In genomic region chr15:4411333-4411732, GRCm38 (mm10) we compare ENCODE assay signal across 23 mouse cellular contexts. TPM values are rescaled to one million over a fixed set of nuclear protein-coding genes. Genes with fewer than 3 reads are reported as not detected.
A peak's percentile ranks its signal among the peaks of the same experiment; 100 is the strongest.
DNase-seq lines count a peak whose midpoint lies in the region; ATAC-seq and TF ChIP-seq lines count a peak whose summit lies in the region.
"Had no signal": no experiment of that assay in that cellular context is flagged by ENCODE, and none has a peak within 500 bp of the region (broad histone marks: within the 10 kb centered on the region; RNA-seq: fewer than 3 reads in every experiment).

No protein-coding gene starts in this region.

- H3K27me3 ChIP-seq in forebrain, postnatal 0 days (ENCODE audit: insufficient read depth, low read length): no peaks in the 10 kb centered on the region
- no peaks in the 10 kb centered on the region for H3K27me3 ChIP-seq in forebrain, embryonic 11.5 days (ENCODE audit: control insufficient read depth, insufficient read depth, low read length)
- H3K27me3 ChIP-seq in kidney, embryonic 14.5 days (ENCODE audit: control insufficient read depth, insufficient read depth, low read length): no peaks in the 10 kb centered on the region
- H3K27me3 ChIP-seq in intestine, embryonic 16.5 days (replicated peaks; ENCODE audit: control insufficient read depth, insufficient read depth, low read length): no peaks in the 10 kb centered on the region
- H3K27me3 ChIP-seq: CH12.LX; embryonic facial prominence, embryonic 15.5 days; limb, embryonic 12.5 days; liver, embryonic 13.5 days; lung, embryonic 15.5 days had no signal

- TF ChIP-seq CTCF in forebrain, postnatal 0 days (IDR thresholded peaks at IDR 0.05; ENCODE audit: low read depth): no peak

- H3K9ac ChIP-seq in forebrain, postnatal 0 days: no peak overlapping the region
- no peak overlapping the region for H3K9ac ChIP-seq in forebrain, embryonic 11.5 days (ENCODE audit: low read length)
- no peak overlapping the region for H3K9ac ChIP-seq in kidney, embryonic 14.5 days (ENCODE audit: low read depth, low read length)
- H3K9ac ChIP-seq in intestine, embryonic 16.5 days (ENCODE audit: low read depth, low read length): no peak overlapping the region
- H3K9ac ChIP-seq: embryonic facial prominence, embryonic 15.5 days; limb, embryonic 12.5 days; liver, embryonic 13.5 days; lung, embryonic 15.5 days had no signal

- no peaks in the 10 kb centered on the region for H3K36me3 ChIP-seq in forebrain, postnatal 0 days (ENCODE audit: insufficient read depth)
- H3K36me3 ChIP-seq in forebrain, embryonic 11.5 days (ENCODE audit: control insufficient read depth, insufficient read depth, low read length): no peaks in the 10 kb centered on the region
- no peaks in the 10 kb centered on the region for H3K36me3 ChIP-seq in kidney, embryonic 14.5 days (ENCODE audit: control insufficient read depth, insufficient read depth, low read length)
- H3K36me3 ChIP-seq in intestine, embryonic 16.5 days (ENCODE audit: control insufficient read depth, insufficient read depth, low read length): no peaks in the 10 kb centered on the region
- H3K36me3 ChIP-seq: embryonic facial prominence, embryonic 15.5 days; forebrain, embryonic 10.5 days; limb, embryonic 12.5 days; liver, embryonic 13.5 days; lung, embryonic 15.5 days had no signal

- no peak overlapping the region for H3K4me2 ChIP-seq in forebrain, postnatal 0 days (ENCODE audit: low read depth)
- no peak overlapping the region for H3K4me2 ChIP-seq in forebrain, embryonic 11.5 days (ENCODE audit: low read depth, low read length, severe bottlenecking)
- no peak overlapping the region for H3K4me2 ChIP-seq in kidney, embryonic 14.5 days (replicated peaks; ENCODE audit: low read depth, low read length)
- no peak overlapping the region for H3K4me2 ChIP-seq in intestine, embryonic 16.5 days (ENCODE audit: low read depth, low read length)
- H3K4me2 ChIP-seq: embryonic facial prominence, embryonic 15.5 days; limb, embryonic 12.5 days; liver, embryonic 13.5 days; lung, embryonic 15.5 days had no signal

- ATAC-seq in forebrain, postnatal 0 days: peak; percentile 51; the same call in 1 of the 2 replicates
- ATAC-seq in forebrain, embryonic 11.5 days (replicated peaks; ENCODE audit: low FRiP score): no peak
- ATAC-seq in kidney, embryonic 14.5 days (ENCODE audit: low FRiP score, low TSS enrichment): no peak
- ATAC-seq in intestine, embryonic 16.5 days: no peak
- ATAC-seq: inflammation-experienced regulatory T-cells, adult 6 months had no signal

- 33% methylated on average over 2 of the region's 2 CpGs for WGBS in forebrain, postnatal 0 days
- 56% methylated on average over 2 of the region's 2 CpGs for WGBS in forebrain, embryonic 11.5 days
- WGBS in kidney, embryonic 14.5 days: 79% methylated on average over 2 of the region's 2 CpGs
- WGBS in intestine, embryonic 16.5 days: 63% methylated on average over 2 of the region's 2 CpGs

- no peaks in the 10 kb centered on the region for H3K4me1 ChIP-seq in forebrain, postnatal 0 days (ENCODE audit: insufficient read depth)
- no peaks in the 10 kb centered on the region for H3K4me1 ChIP-seq in forebrain, embryonic 11.5 days (replicated peaks; ENCODE audit: control insufficient read depth, insufficient read depth, low read length)
- H3K4me1 ChIP-seq in kidney, embryonic 14.5 days (ENCODE audit: control insufficient read depth, insufficient read depth, low read length): no peaks in the 10 kb centered on the region
- H3K4me1 ChIP-seq in intestine, embryonic 16.5 days (ENCODE audit: control insufficient read depth, insufficient read depth, low read length): no peaks in the 10 kb centered on the region
- H3K4me1 ChIP-seq: embryonic facial prominence, embryonic 15.5 days; forebrain, embryonic 10.5 days; limb, embryonic 12.5 days; liver, embryonic 13.5 days; lung, embryonic 15.5 days had no signal

- no peak overlapping the region for H3K4me3 ChIP-seq in forebrain, postnatal 0 days (ENCODE audit: low read depth, low read length)
- no peak overlapping the region for H3K4me3 ChIP-seq in forebrain, embryonic 11.5 days (ENCODE audit: low read depth, low read length)
- no peak overlapping the region for H3K4me3 ChIP-seq in kidney, embryonic 14.5 days (ENCODE audit: low read length)
- H3K4me3 ChIP-seq in intestine, embryonic 16.5 days (ENCODE audit: low read length): no peak overlapping the region
- H3K4me3 ChIP-seq: embryonic facial prominence, embryonic 15.5 days; forebrain, embryonic 10.5 days; layer of hippocampus, adult 2 months; limb, embryonic 12.5 days; liver, embryonic 13.5 days; lung, embryonic 15.5 days had no signal

- H3K9me3 ChIP-seq in forebrain, postnatal 0 days (ENCODE audit: low read length): no peaks in the 10 kb centered on the region
- no peaks in the 10 kb centered on the region for H3K9me3 ChIP-seq in forebrain, embryonic 11.5 days (ENCODE audit: control insufficient read depth, low read length)
- H3K9me3 ChIP-seq in kidney, embryonic 14.5 days (ENCODE audit: control insufficient read depth, low read length): no peaks in the 10 kb centered on the region
- no peaks in the 10 kb centered on the region for H3K9me3 ChIP-seq in intestine, embryonic 16.5 days (ENCODE audit: control insufficient read depth, low read length)
- H3K9me3 ChIP-seq: embryonic facial prominence, embryonic 15.5 days; forebrain, embryonic 10.5 days; limb, embryonic 12.5 days; liver, embryonic 13.5 days; lung, embryonic 15.5 days had no signal

- H3K27ac ChIP-seq in forebrain, postnatal 0 days (ENCODE audit: low read depth, low read length): no peak overlapping the region
- H3K27ac ChIP-seq in forebrain, embryonic 11.5 days (ENCODE audit: low read depth, low read length): no peak overlapping the region
- H3K27ac ChIP-seq in kidney, embryonic 14.5 days (ENCODE audit: low read depth, low read length): no peak overlapping the region
- no peak overlapping the region for H3K27ac ChIP-seq in intestine, embryonic 16.5 days (ENCODE audit: low read length)
- H3K27ac ChIP-seq: embryonic facial prominence, embryonic 15.5 days; forebrain, embryonic 10.5 days; layer of hippocampus, adult 2 months; limb, embryonic 12.5 days; liver, embryonic 13.5 days; lung, embryonic 15.5 days; macrophage had no signal

- no peak for DNase-seq in forebrain, postnatal 0 days
- DNase-seq in forebrain, embryonic 11.5 days (ENCODE audit: low spot score): no peak
- peak; percentile 49 to 66 for DNase-seq in cerebellum, adult 18-20 months
- peak; percentile 26 to 46 for DNase-seq in cerebellum, postnatal 36 days
- DNase-seq in retina, embryonic 14.5 days (ENCODE audit: low spot score): peak; percentile 7
- no peak for DNase-seq in adrenal gland, postnatal 25 days
- DNase-seq: adrenal gland, adult 8-10 months; embryo, embryonic 11 days; gastrocnemius, postnatal 25 days; kidney, postnatal 10 days; liver, embryonic 13.5 days; right cerebral cortex, postnatal 14 days; thymus, postnatal 14 days had no signal

RNA-seq across cellular contexts. Expression of gene Plcxd3, which starts 36.0 kb away (rescaled TPM):
- total RNA-seq in forebrain, postnatal 0 days (2014; rRNA removed): 53.5 and 61.5 TPM in 2 replicates
- polyA plus RNA-seq in forebrain, postnatal 0 days (2015; fragmentation: Nextera tagmentation; extraction: Ambion mirVana): 33.6 and 76.2 TPM in 2 replicates
- 13.0 and 18.8 TPM in 2 replicates for polyA plus RNA-seq in forebrain, embryonic 11.5 days (2014; fragmentation: Nextera tagmentation; extraction: Ambion mirVana)
- 2.3 and 2.7 TPM in 2 replicates for polyA plus RNA-seq in kidney, embryonic 14.5 days (2014; fragmentation: Nextera tagmentation; extraction: Ambion mirVana)
- polyA plus RNA-seq in intestine, embryonic 16.5 days (2015; fragmentation: Nextera tagmentation; extraction: Ambion mirVana): 2.0 TPM in 2 replicates
- 1.3 and 2.3 TPM in 2 replicates for total RNA-seq in adrenal gland, postnatal 25 days (2021)
- polyA plus RNA-seq: inflammation-experienced regulatory T-cells, adult 6 months; macrophage had no signal

Comparison
In these comparisons a context has a peak if more than half of its experiments do, and no peak if none do; other contexts are left out.
1. DNase-seq: peak in cerebellum, adult 18-20 months (2 of 2), cerebellum, postnatal 36 days (2 of 2) and retina, embryonic 14.5 days (single experiment); none in forebrain, postnatal 0 days (single experiment), forebrain, embryonic 11.5 days (single experiment) and adrenal gland, postnatal 25 days (single experiment).